Mouse (Mus musculus) heart, embryonic 10.5 days (tissue): ENCODE results near the gene Pdhx. TPM values are rescaled to one million over a fixed set of nuclear protein-coding genes. Genes with fewer than 3 reads are reported as not detected.

Source experiments
- DNase-seq: peaks from one replicate; pipeline ENCODE4 v3.0.0-alpha.2; 2017; ENCODE audit warnings: low spot score
- H3K27ac ChIP-seq: fragments of 300-500 bp; sonication (generic); 2 replicates; pipeline ENCODE4 v1.5.1; 2016; ENCODE audit warnings: mild to moderate bottlenecking
- H3K27me3 ChIP-seq: fragments of 300-500 bp; sonication (generic); 2 replicates; pipeline ENCODE4 v1.6.1; 2016; ENCODE audit warnings: mild to moderate bottlenecking; ENCODE audit not compliant: poor library complexity, insufficient read depth, severe bottlenecking
- H3K36me3 ChIP-seq: fragments of 300-500 bp; sonication (generic); 2 replicates; pipeline ENCODE4 v1.6.1; 2016; ENCODE audit warnings: mild to moderate bottlenecking, moderate library complexity
- H3K4me1 ChIP-seq: fragments of 300-500 bp; sonication (generic); 2 replicates; pipeline ENCODE4 v1.6.1; 2016; ENCODE audit warnings: mild to moderate bottlenecking
- H3K4me3 ChIP-seq: fragments of 300-500 bp; sonication (generic); 2 replicates; pipeline ENCODE4 v1.5.1; 2016; ENCODE audit warnings: mild to moderate bottlenecking, moderate library complexity
- H3K9me3 ChIP-seq: fragments of 300-500 bp; sonication (generic); 2 replicates; pipeline ENCODE4 v1.6.1; 2016; ENCODE audit warnings: mild to moderate bottlenecking, moderate library complexity
- WGBS: fragments of 180-500 bp; shearing (Covaris S2); methylation state at CpG from one replicate; pipeline ENCODE4 v1.1.7; 2016; 5-methylcytosine and 5-hydroxymethylcytosine counted together
- polyA plus RNA-seq: library from polyadenylated mRNA; unstranded; fragments of >200 nt; fragmentation: Nextera tagmentation; extraction: Ambion mirVana; gene quantifications from 2 replicates; pipeline ENCODE4 v1.2.1, GENCODE M21; 2016

Pdhx gene
- polyA plus RNA-seq, 1 experiment from 2014 or later = 47.2 TPM

- no peaks in the 10 kb centered on the region for H3K9me3 ChIP-seq
These were observed 9.5 kb upstream of the Pdhx start for GRCm38 (mm10) chr2:103082853-103083252.

DNA sequence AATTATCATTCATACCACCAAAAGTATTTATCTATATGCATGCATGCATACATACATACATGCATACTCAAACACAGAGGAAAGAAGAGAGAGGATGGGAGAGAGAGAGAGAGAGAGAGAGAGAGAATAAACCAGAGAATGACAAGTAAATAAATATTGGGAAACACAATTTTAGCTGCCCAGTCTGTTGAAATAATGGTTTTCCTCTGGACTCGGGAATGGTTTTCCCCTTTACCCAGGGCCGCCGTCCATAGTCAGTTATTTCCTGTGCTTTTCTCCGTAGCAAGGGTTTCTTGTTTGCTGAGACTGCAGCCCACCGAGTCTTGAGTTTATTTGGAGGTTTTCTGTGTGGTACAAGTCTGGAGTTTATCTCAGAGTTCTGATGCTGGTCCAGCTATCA lies 8.4 kb upstream of the Pdhx start:
- H3K27me3 ChIP-seq = no peaks in the 10 kb centered on the region
- no peak overlapping the region for H3K27ac ChIP-seq
- H3K9me3 ChIP-seq = no peaks in the 10 kb centered on the region
- no peak overlapping the region for H3K4me3 ChIP-seq
- H3K36me3 ChIP-seq = peaks cover 9% of the 10 kb centered on the region
- WGBS = 72% methylated on average over 5 of the region's 5 CpGs
- DNase-seq = no peak
- H3K4me1 ChIP-seq = peaks cover 4% of the 10 kb centered on the region; the same call in 1 of the 2 replicates

More at GRCm38 (mm10) chr2:103082853-103083252, 9.5 kb upstream of the Pdhx start:
- DNase-seq = no peak
- WGBS = 55% methylated on average over 7 of the region's 7 CpGs
- H3K27ac ChIP-seq = 0 out of 2 replicates have a peak overlapping the region, but pooled peaks have one; percentile 36
- H3K27me3 ChIP-seq = no peaks in the 10 kb centered on the region
- peaks cover 4% of the 10 kb centered on the region; the same call in 1 of the 2 replicates for H3K4me1 ChIP-seq
- no peak overlapping the region for H3K4me3 ChIP-seq
- peaks cover 9% of the 10 kb centered on the region for H3K36me3 ChIP-seq

- Histone ChIP-seq H3K27ac (no peak overlapping the region), H3K9me3 (no peaks in the 10 kb centered on the region), H3K4me3 (no peak overlapping the region), H3K36me3 (peaks cover 9% of the 10 kb centered on the region), H3K4me1 (peaks cover 4% of the 10 kb centered on the region; the same call in 1 of the 2 replicates), H3K27me3 (no peaks in the 10 kb centered on the region)
- no peak for DNase-seq
- WGBS = 66% methylated on average over 6 of the region's 6 CpGs
These were observed 7.8 kb upstream of the Pdhx start for GRCm38 (mm10) chr2:103081117-103081516.

DNA sequence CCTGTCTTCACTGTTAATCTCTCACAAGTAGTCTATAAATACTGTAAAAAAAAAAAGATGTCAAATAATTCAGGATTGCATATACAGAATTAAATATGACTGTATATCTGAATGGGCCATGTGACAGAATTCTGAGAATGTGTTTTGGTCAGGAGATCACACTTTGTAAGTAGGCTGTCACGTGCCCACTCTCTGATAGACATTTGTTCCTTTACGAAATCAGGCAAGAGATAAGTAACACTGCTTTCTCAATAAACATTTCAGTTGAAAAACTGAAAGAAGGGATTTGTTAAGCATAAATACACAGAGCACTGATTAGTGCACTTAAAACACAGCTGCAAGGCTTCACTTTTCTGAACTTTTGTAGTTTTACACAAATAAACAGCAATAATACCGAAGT lies 2.7 kb downstream of the Pdhx start:
- peaks cover 30% of the 10 kb centered on the region for H3K4me1 ChIP-seq
- no peaks in the 10 kb centered on the region for H3K27me3 ChIP-seq
- DNase-seq = no peak
- H3K36me3 ChIP-seq = 0 out of 2 replicates have a peak, but pooled peaks cover 2% of the 10 kb centered on the region
- H3K27ac ChIP-seq = no peak overlapping the region
- no peak overlapping the region for H3K4me3 ChIP-seq
- WGBS = 56% methylated on average over 3 of the region's 3 CpGs
- no peaks in the 10 kb centered on the region for H3K9me3 ChIP-seq

GRCm38 (mm10) chr2:103069752-103070405 lies 3.4 kb downstream of the Pdhx start:
- H3K4me3 ChIP-seq = no peak overlapping the region
- no peaks in the 10 kb centered on the region for H3K36me3 ChIP-seq
- no peak overlapping the region for H3K27ac ChIP-seq
- H3K27me3 ChIP-seq = no peaks in the 10 kb centered on the region
- H3K4me1 ChIP-seq = peaks cover 30% of the 10 kb centered on the region
- H3K9me3 ChIP-seq = no peaks in the 10 kb centered on the region
- no peak for DNase-seq
- 93% methylated on average over 5 of the region's 5 CpGs for WGBS

- no peak overlapping the region for H3K27ac ChIP-seq
- H3K36me3 ChIP-seq = no peaks in the 10 kb centered on the region
- peaks cover 27% of the 10 kb centered on the region for H3K4me1 ChIP-seq
- no peak overlapping the region for H3K4me3 ChIP-seq
- no peaks in the 10 kb centered on the region for H3K27me3 ChIP-seq
- DNase-seq = no peak
- WGBS = 64% methylated on average over 1 of the region's 1 CpGs
- H3K9me3 ChIP-seq = no peaks in the 10 kb centered on the region
These were observed 4.7 kb downstream of the Pdhx start for GRCm38 (mm10) chr2:103068602-103069001.

GRCm38 (mm10) chr2:103067552-103068207 lies 5.6 kb downstream of the Pdhx start:
- no peak overlapping the region for H3K4me3 ChIP-seq
- no peak overlapping the region for H3K27ac ChIP-seq
- H3K9me3 ChIP-seq = no peaks in the 10 kb centered on the region
- no peaks in the 10 kb centered on the region for H3K36me3 ChIP-seq
- 78% methylated on average over 2 of the region's 2 CpGs for WGBS
- peaks cover 31% of the 10 kb centered on the region for H3K4me1 ChIP-seq
- H3K27me3 ChIP-seq = no peaks in the 10 kb centered on the region
- DNase-seq = no peak

GRCm38 (mm10) chr2:103066683-103067551 lies 6.4 kb downstream of the Pdhx start:
- no peak overlapping the region for H3K4me3 ChIP-seq
- no peaks in the 10 kb centered on the region for H3K36me3 ChIP-seq
- H3K27ac ChIP-seq = no peak overlapping the region
- DNase-seq = no peak
- H3K27me3 ChIP-seq = no peaks in the 10 kb centered on the region
- peaks cover 24% of the 10 kb centered on the region; the same call in 1 of the 2 replicates for H3K4me1 ChIP-seq
- no peaks in the 10 kb centered on the region for H3K9me3 ChIP-seq
- WGBS = 87% methylated on average over 8 of the region's 8 CpGs

DNA sequence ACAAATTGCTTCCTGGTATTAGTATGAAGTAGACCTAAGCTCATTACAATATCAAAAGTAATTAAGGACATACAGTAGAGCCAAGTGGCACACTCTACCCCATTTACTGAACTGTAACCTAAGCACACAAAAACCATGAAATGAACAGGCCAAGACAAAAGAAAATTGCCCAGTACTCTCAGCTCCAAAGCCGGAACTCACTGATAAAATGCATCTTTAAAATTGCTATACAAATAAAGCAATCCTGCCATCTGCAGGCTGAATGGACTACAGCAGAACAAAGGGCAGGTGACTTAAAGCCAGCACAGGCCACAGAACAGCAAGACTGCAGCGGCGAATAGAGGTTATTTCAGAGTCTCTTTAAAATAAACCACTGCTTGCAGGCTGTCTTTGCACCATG lies 10.4 kb downstream of the Pdhx start:
- H3K27me3 ChIP-seq = no peaks in the 10 kb centered on the region
- no peaks in the 10 kb centered on the region for H3K36me3 ChIP-seq
- H3K27ac ChIP-seq = no peak overlapping the region
- no peaks in the 10 kb centered on the region for H3K9me3 ChIP-seq
- H3K4me3 ChIP-seq = no peak overlapping the region
- WGBS = 51% methylated on average over 3 of the region's 3 CpGs
- 0 out of 2 replicates have a peak, but pooled peaks cover 11% of the 10 kb centered on the region for H3K4me1 ChIP-seq
- no peak for DNase-seq

DNA sequence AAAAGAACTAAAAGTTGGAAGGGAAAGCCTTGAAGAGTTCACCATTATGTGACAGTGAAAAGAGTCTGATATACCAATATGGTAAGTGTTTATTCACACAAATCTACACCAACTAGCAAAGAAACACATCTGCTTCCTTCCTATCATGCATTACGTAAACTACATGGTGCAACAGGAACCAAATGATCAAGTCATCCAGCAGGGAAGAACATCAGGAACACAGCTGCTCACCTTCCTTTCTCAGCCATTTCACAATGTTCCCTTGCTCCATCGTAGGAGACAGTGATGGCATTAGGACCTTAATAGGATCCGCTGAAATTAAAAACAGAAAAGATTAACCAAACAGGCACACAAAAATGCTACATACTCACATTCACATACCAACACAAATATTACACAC lies 15.0 kb downstream of the Pdhx start:
- Histone ChIP-seq H3K9me3 (no peaks in the 10 kb centered on the region), H3K4me3 (no peak overlapping the region), H3K27me3 (no peaks in the 10 kb centered on the region), H3K4me1 (0 out of 2 replicates have a peak, but pooled peaks cover 3% of the 10 kb centered on the region), H3K27ac (no peak overlapping the region), H3K36me3 (no peaks in the 10 kb centered on the region; the same call in 1 of the 2 replicates)
- no peak for DNase-seq
- 93% methylated on average over 3 of the region's 3 CpGs for WGBS

GRCm38 (mm10) chr2:103055820-103056219 lies 17.5 kb downstream of the Pdhx start:
- H3K27me3 ChIP-seq = no peaks in the 10 kb centered on the region
- H3K36me3 ChIP-seq = no peaks in the 10 kb centered on the region; the same call in 1 of the 2 replicates
- H3K27ac ChIP-seq = no peak overlapping the region
- DNase-seq = no peak
- WGBS = 87% methylated on average over 6 of the region's 6 CpGs
- no peaks in the 10 kb centered on the region for H3K9me3 ChIP-seq
- H3K4me3 ChIP-seq = no peak overlapping the region
- H3K4me1 ChIP-seq = peaks cover 12% of the 10 kb centered on the region

GRCm38 (mm10) chr2:103051937-103052893 lies 21.1 kb downstream of the Pdhx start:
- Histone ChIP-seq H3K9me3 (no peaks in the 10 kb centered on the region), H3K4me3 (no peak overlapping the region), H3K27me3 (no peaks in the 10 kb centered on the region), H3K36me3 (no peaks in the 10 kb centered on the region), H3K4me1 (peaks cover 12% of the 10 kb centered on the region), H3K27ac (no peak overlapping the region)
- WGBS = 79% methylated on average over 19 of the region's 19 CpGs
- DNase-seq = no peak
